Mouse (Mus musculus) myocyte (in vitro differentiated cells): ENCODE measurements around the gene Rbck1.

Experiments used
- CEBPB ChIP-seq: IDR thresholded peaks from 2 replicates; pipeline ENCODE4 v1.6.1; 2011; ENCODE audit warnings: mild to moderate bottlenecking, moderate library complexity; ENCODE audit not compliant: poor library complexity, insufficient read depth, severe bottlenecking
- E2F4 ChIP-seq: IDR thresholded peaks from one replicate; pipeline ENCODE4 v1.6.1; 2011; ENCODE audit warnings: mild to moderate bottlenecking, control low read depth, moderate library complexity; ENCODE audit not compliant: insufficient read depth
- MAX ChIP-seq: IDR thresholded peaks from one replicate; pipeline ENCODE4 v1.6.1; 2011; ENCODE audit warnings: low read depth, mild to moderate bottlenecking, control low read depth
- MYOD1 ChIP-seq, 3 experiments: IDR thresholded peaks; one replicate each; pipeline ENCODE4 v1.6.1; 2011; ENCODE audit warnings: control low read depth in 2 of 3, low read depth in 2 of 3, mild to moderate bottlenecking in 2 of 3, moderate library complexity in 1 of 3; ENCODE audit not compliant: insufficient read length in 2 of 3, control insufficient read depth in 1 of 3
- MYOG ChIP-seq, 3 experiments: IDR thresholded peaks; one replicate each; pipeline ENCODE4 v1.6.1; 2011; ENCODE audit warnings: control low read depth in 2 of 3, low read depth in 2 of 3, mild to moderate bottlenecking in 2 of 3; ENCODE audit not compliant: insufficient read length in 2 of 3, control insufficient read depth in 1 of 3, insufficient read depth in 1 of 3
- POLR2A ChIP-seq: IDR thresholded peaks from one replicate; pipeline ENCODE4 v1.6.1; 2011; ENCODE audit warnings: low read depth, mild to moderate bottlenecking, control low read depth, moderate library complexity; ENCODE audit not compliant: insufficient read length
- POLR2AphosphoS2 ChIP-seq: IDR thresholded peaks from one replicate; pipeline ENCODE4 v1.6.1; 2011; ENCODE audit warnings: low read depth, control low read depth; ENCODE audit not compliant: insufficient read length
- REST ChIP-seq: IDR thresholded peaks from one replicate; pipeline ENCODE4 v1.6.1; 2011; ENCODE audit warnings: mild to moderate bottlenecking, control low read depth, moderate library complexity; ENCODE audit not compliant: insufficient read depth, insufficient read length
- TCF12 ChIP-seq: IDR thresholded peaks from one replicate; pipeline ENCODE4 v1.6.1; 2011; ENCODE audit warnings: mild to moderate bottlenecking, control low read depth; ENCODE audit not compliant: poor library complexity, insufficient read depth, severe bottlenecking
- USF1 ChIP-seq: IDR thresholded peaks from one replicate; pipeline ENCODE4 v1.6.1; 2011; ENCODE audit warnings: low read depth, mild to moderate bottlenecking, control low read depth, moderate library complexity

DNA sequence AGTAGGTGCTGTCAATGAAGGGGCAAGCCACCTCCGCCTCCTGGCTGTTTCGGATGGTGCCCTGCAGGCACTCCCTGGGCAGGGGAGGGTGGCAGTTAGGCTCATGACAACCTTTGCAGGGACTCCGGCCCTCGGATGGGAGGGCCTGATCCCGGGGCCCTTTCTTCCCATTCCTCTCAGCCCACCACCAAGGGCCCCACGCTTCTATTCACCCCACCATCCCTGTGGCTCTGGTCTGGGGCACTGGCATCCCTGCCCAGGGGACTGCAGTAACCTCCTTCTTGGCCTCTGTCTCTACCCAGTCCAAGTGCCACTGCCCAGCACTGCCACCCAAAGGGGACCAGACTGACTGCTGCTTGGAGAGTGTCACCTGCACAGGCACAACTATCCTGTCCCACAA lies 10.3 kb downstream of the Rbck1 start:
- TF ChIP-seq POLR2AphosphoS2 = no peak
- TF ChIP-seq POLR2A = no peak
- TF ChIP-seq TCF12 = no peak
- TF ChIP-seq MAX = no peak
- no peak for TF ChIP-seq E2F4
- no peak for TF ChIP-seq CEBPB
- TF ChIP-seq USF1 = no peak
- no peak for TF ChIP-seq REST
- TF ChIP-seq MYOD1 (IDR thresholded peaks at IDR 0.05; ENCODE audit: control insufficient read depth in 1 of 3, insufficient read length in 2 of 3, low read depth in 2 of 3) = no peak
- no peak for TF ChIP-seq MYOG (IDR thresholded peaks at IDR 0.05; ENCODE audit: control insufficient read depth in 1 of 3, insufficient read depth in 1 of 3, insufficient read length in 2 of 3, low read depth in 2 of 3)
